Mouse (Mus musculus) embryonic fibroblast, embryonic 13.5 days (primary cell): ENCODE results near the gene Clic6.

ENCODE experiments used
- CTCF ChIP-seq: IDR thresholded peaks from 2 replicates; pipeline ENCODE4 v1.5.1; 2011; ENCODE audit warnings: mild to moderate bottlenecking, control low read depth, low read length, moderate library complexity, borderline replicate concordance; ENCODE audit not compliant: insufficient read depth
- POLR2A ChIP-seq: IDR thresholded peaks from 2 replicates; pipeline ENCODE4 v1.6.1; 2011; ENCODE audit warnings: low read depth, mild to moderate bottlenecking, control low read depth, low read length, moderate library complexity

- TF ChIP-seq CTCF (no peak), POLR2A (no peak)
Measured at GRCm38 (mm10) chr16:92488456-92488855, 2.9 kb downstream of the Clic6 start.
